Comparison of ENCODE assay signal across 16 mouse cellular contexts in genomic region chr15:6154706-6155105, GRCm38 (mm10).
A peak's percentile ranks its signal among the peaks of the same experiment; 100 is the strongest.
DNase-seq lines count a peak whose midpoint lies in the region; ATAC-seq and TF ChIP-seq lines count a peak whose summit lies in the region.
"Had no signal": no experiment of that assay in that cellular context is flagged by ENCODE, and none has a peak within 500 bp of the region (broad histone marks: within the 10 kb centered on the region; RNA-seq: fewer than 3 reads in every experiment).

No protein-coding gene starts in this region.

- peak; percentile 12 to 14 for DNase-seq in heart, postnatal 10 days
- no peak for DNase-seq in heart, adult 2 months
- DNase-seq in embryo, embryonic 10.5 days (ENCODE audit: low spot score), result peak; percentile 13
- DNase-seq in kidney, adult 2 months, result peak; percentile 36
- DNase-seq in limb, embryonic 14.5 days (ENCODE audit: low spot score), result peak; percentile 36
- DNase-seq in right cerebral cortex, postnatal 25 days, result no peak
- DNase-seq in spleen, adult 12 weeks (ENCODE audit: low spot score), result no peak
- DNase-seq in layer of hippocampus, postnatal 14 days (ENCODE audit: low spot score in 2 of 2), result no peak
- DNase-seq: adrenal gland, postnatal 36 days; forebrain, postnatal 0 days; gastrocnemius, postnatal 25 days; lung, adult 18-20 months; right cerebral cortex, postnatal 4 days had no signal

- no peaks in the 10 kb centered on the region for H3K79me2 ChIP-seq in heart, adult 2 months (replicated peaks; ENCODE audit: control insufficient read depth, insufficient read depth, low read length)

- intact Hi-C loops in heart, postnatal 10 days (cut with DNase I), result no loop called here
- intact Hi-C loops in heart, adult 2 months (cut with DNase I), result no loop called here

- H3K27me3 ChIP-seq in heart, adult 2 months (ENCODE audit: control insufficient read depth, insufficient read depth, low read length), result no peaks in the 10 kb centered on the region
- H3K27me3 ChIP-seq in kidney, adult 2 months (replicated peaks; ENCODE audit: control insufficient read depth, insufficient read depth, low read length), result no peaks in the 10 kb centered on the region
- H3K27me3 ChIP-seq in limb, embryonic 14.5 days (ENCODE audit: control insufficient read depth, insufficient read depth, low read length), result no peaks in the 10 kb centered on the region
- H3K27me3 ChIP-seq: embryonic facial prominence, embryonic 15.5 days; hindbrain, embryonic 15.5 days; limb, embryonic 12.5 days had no signal

- WGBS in heart, adult 2 months, result 58% methylated on average over 9 of the region's 9 CpGs
- WGBS in kidney, adult 2 months, result 30% methylated on average over 9 of the region's 9 CpGs
- 34% methylated on average over 9 of the region's 9 CpGs for WGBS in limb, embryonic 14.5 days

- TF ChIP-seq EP300 in heart, adult 2 months (IDR thresholded peaks at IDR 0.05; ENCODE audit: insufficient read depth, low read depth, low read length), result no peak

- TF ChIP-seq CTCF in heart, adult 2 months (IDR thresholded peaks at IDR 0.05), result no peak
- TF ChIP-seq CTCF in kidney, adult 2 months (conservative IDR thresholded peaks at IDR 0.05; ENCODE audit: insufficient read depth, insufficient read length, low read depth, low read length), result no peak

- TF ChIP-seq POLR2A in heart, adult 2 months (IDR thresholded peaks at IDR 0.05; ENCODE audit: insufficient read depth, low read depth, low read length), result no peak
- TF ChIP-seq POLR2A in kidney, adult 2 months (IDR thresholded peaks at IDR 0.05; ENCODE audit: low read depth, low read length), result no peak
- TF ChIP-seq POLR2A in limb, embryonic 14.5 days (IDR thresholded peaks at IDR 0.05; ENCODE audit: borderline replicate concordance, extremely low read depth, insufficient read depth, insufficient read length), result no peak

- H3K4me2 ChIP-seq in limb, embryonic 14.5 days (replicated peaks; ENCODE audit: low read depth, low read length, severe bottlenecking), result no peak overlapping the region
- H3K4me2 ChIP-seq: embryonic facial prominence, embryonic 15.5 days; hindbrain, embryonic 15.5 days; limb, embryonic 12.5 days had no signal

- no peaks in the 10 kb centered on the region for H3K36me3 ChIP-seq in heart, adult 2 months (ENCODE audit: control insufficient read depth, insufficient read depth, low read length)
- H3K36me3 ChIP-seq in kidney, adult 2 months (ENCODE audit: control insufficient read depth, insufficient read depth, low read length), result no peaks in the 10 kb centered on the region
- no peaks in the 10 kb centered on the region for H3K36me3 ChIP-seq in limb, embryonic 14.5 days (ENCODE audit: control insufficient read depth, insufficient read depth, low read length)
- H3K36me3 ChIP-seq: embryonic facial prominence, embryonic 15.5 days; hindbrain, embryonic 15.5 days; limb, embryonic 12.5 days had no signal

- no peak overlapping the region for H3K9ac ChIP-seq in heart, adult 2 months (ENCODE audit: low read depth, low read length)
- no peak overlapping the region for H3K9ac ChIP-seq in limb, embryonic 14.5 days (ENCODE audit: low read depth, low read length, severe bottlenecking)
- H3K9ac ChIP-seq: embryonic facial prominence, embryonic 15.5 days; forebrain, postnatal 0 days; hindbrain, embryonic 15.5 days; limb, embryonic 12.5 days had no signal

- no peak overlapping the region for H3K27ac ChIP-seq in heart, adult 2 months
- no peak overlapping the region for H3K27ac ChIP-seq in kidney, adult 2 months (ENCODE audit: insufficient read depth, low read depth, low read length)
- H3K27ac ChIP-seq in limb, embryonic 14.5 days (replicated peaks; ENCODE audit: low read depth, low read length), result 0 out of 2 replicates have a peak overlapping the region, but pooled peaks have one; percentile 2
- H3K27ac ChIP-seq: embryonic facial prominence, embryonic 15.5 days; hindbrain, embryonic 15.5 days; limb, embryonic 12.5 days had no signal

- peak; percentile 63; the same call in 1 of the 2 replicates for ATAC-seq in limb, embryonic 14.5 days (ENCODE audit: low FRiP score, low read depth)
- ATAC-seq: forebrain, postnatal 0 days had no signal

- no peaks in the 10 kb centered on the region for H3K9me3 ChIP-seq in limb, embryonic 14.5 days (ENCODE audit: control insufficient read depth, low read length)
- H3K9me3 ChIP-seq: embryonic facial prominence, embryonic 15.5 days; hindbrain, embryonic 15.5 days; limb, embryonic 12.5 days had no signal

- H3K4me3 ChIP-seq in heart, adult 2 months, result no peak overlapping the region
- H3K4me3 ChIP-seq in kidney, adult 2 months (ENCODE audit: insufficient read depth, low read depth, low read length), result no peak overlapping the region
- H3K4me3 ChIP-seq in limb, embryonic 14.5 days (replicated peaks; ENCODE audit: low read length), result no peak overlapping the region
- H3K4me3 ChIP-seq: embryonic facial prominence, embryonic 15.5 days; hindbrain, embryonic 15.5 days; limb, embryonic 12.5 days had no signal

- H3K4me1 ChIP-seq in heart, adult 2 months (ENCODE audit: control insufficient read depth, insufficient read depth, low read length), result no peaks in the 10 kb centered on the region
- 0 out of 2 replicates have a peak, but pooled peaks cover 2% of the 10 kb centered on the region for H3K4me1 ChIP-seq in kidney, adult 2 months (ENCODE audit: control insufficient read depth, insufficient read depth, low read length)
- no peaks in the 10 kb centered on the region for H3K4me1 ChIP-seq in limb, embryonic 14.5 days (ENCODE audit: control insufficient read depth, insufficient read depth, low read length)
- H3K4me1 ChIP-seq: embryonic facial prominence, embryonic 15.5 days; hindbrain, embryonic 15.5 days; limb, embryonic 12.5 days had no signal

Comparison
In these comparisons a context has a peak if more than half of its experiments do, and no peak if none do; other contexts are left out.
1. DNase-seq: peak in heart, postnatal 10 days (2 of 2), embryo, embryonic 10.5 days (single experiment), kidney, adult 2 months (single experiment) and limb, embryonic 14.5 days (single experiment); none in heart, adult 2 months (0 of 2), right cerebral cortex, postnatal 25 days (single experiment), spleen, adult 12 weeks (single experiment) and layer of hippocampus, postnatal 14 days (0 of 2).